Mouse (Mus musculus): ENCODE results near the gene Pip5k1b.

The Pip5k1b gene

DNA sequence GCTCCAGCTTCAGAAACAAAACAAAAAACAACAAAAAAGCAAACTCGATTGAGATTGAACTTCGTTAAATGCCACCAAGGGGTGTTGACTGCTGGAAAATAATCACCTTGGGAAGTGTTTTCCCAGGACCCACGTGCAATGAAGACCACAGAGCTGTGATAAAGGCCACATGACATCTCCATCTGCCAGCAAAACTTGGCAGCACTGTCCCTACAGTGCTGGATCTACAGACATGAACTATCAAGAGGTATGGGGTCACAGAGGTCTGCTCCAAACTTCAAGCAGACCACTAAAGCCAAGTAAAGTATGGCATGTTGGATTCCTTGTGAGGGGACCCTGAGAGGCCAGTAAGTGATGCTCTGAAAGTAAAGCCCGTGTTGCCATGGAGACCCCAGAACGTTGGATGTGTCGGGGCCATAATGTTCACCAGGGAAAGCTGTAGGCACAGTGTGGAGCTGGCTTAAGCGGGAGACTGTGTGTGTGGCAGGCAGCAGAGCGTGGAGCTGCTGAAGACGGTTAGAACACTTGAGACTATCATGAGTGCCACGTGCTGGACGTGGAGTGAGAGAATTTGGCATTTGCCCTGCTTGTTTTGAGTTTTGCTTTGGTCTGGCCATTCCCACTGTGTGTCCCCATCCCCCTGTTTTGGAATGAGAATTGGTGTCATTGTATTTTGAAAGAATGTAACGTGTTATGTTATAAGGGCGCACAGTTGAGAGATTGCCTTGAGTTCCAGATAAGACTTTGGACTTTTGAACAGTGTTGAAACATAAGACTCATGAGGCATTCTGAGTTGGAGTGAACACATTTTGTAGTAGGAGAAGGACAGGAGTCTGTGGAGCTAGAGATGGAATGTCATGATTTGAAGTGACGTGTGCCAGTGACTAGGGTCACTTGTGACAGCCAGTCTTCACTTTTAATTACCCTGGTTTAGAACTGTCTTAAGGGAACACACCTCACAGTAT, 12.0 kb downstream of the Pip5k1b start:
- DNase-seq (ENCODE audit: low read depth): no peak

- DNase-seq (ENCODE audit: low read depth): no peak
Observed at GRCm38 (mm10) chr19:24542293-24542675, 13.4 kb downstream of the Pip5k1b start.

DNA sequence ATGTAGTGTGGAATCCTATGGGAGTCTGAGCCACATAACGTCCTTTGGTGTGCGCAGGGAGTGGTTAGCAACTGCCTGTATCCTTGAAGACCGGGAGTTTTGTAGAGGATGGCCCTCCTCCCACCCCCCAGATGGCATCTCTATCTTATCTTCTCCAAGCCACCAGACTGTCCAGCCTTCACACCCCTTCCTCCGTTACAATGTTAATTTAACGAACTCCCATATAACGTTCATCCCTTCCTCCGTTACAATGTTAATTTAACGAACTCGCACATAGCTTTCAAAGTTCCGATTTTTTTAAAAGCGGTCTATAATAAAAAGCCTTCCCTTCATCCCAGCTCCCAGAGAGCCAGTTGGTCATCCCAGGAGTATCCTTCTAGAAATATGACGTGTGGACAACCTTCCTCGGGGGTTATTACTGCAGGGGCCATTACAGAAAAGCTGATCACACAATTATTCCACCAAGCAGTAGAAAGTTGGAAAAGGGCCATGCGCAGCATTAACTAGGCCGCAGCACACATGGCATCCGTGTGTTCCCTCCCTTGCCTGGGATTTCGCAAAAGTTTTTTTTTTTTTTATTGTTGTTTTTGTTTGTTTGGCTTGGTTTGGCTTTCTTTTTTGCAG, 13.9 kb downstream of the Pip5k1b start:
- DNase-seq (ENCODE audit: low read depth): no peak

DNA sequence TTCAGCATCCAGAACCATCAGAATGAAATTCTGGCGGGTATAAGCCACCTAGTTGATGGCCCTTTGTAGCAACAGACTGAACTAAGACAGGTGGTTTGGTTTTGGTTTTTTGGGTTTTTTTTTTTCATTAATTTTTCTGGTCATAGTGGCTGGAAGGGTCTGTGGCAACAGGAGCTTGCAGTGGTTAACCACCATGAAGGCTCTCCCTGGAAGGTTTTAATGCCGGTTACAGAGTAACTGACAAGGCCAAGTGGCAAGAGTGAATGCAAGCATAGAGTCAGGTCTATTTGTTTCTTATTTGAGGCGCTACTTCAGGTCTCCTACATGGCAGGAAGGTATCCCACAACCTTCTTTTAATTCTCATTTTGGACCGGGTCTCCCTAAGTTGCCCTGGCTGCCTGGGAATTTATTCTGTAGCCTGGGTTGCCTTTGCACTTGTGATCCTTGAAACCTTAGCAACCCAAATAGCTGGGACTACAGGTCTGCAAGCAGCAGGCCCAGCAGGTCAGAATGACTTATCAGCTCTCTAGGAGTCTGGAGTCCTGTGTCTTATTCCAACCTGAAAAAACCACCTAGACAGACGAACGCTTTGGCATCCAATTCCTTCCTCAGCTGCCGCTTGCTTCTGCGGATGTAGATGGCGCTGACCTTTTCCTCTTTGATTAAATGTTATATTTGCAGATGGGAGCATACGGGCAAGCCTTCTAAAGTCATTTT, 14.6 kb downstream of the Pip5k1b start:
- DNase-seq (ENCODE audit: low read depth): peak; percentile 85

DNA sequence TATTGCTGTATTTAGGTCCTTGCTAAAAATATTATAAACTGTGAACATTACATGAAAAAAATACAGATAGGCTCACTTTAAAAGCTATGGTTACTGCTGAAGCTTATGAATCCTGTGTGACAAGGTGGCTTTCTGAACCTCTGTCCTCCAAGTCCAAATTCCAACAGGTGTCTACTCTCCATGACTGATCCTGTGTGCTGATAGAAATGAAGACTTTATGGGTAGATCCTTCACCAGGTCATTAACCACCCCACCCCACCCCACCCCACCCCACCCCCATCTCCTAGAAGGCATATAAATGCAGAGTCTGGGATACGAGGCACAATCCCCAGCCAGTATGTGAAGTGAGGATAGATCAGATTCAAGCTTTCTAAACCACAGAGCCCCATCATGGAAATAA, 16.6 kb downstream of the Pip5k1b start:
- DNase-seq (ENCODE audit: low read depth): no peak

- no peak for DNase-seq (ENCODE audit: low read depth)
Observed at GRCm38 (mm10) chr19:24538181-24538580, 17.5 kb downstream of the Pip5k1b start.

DNA sequence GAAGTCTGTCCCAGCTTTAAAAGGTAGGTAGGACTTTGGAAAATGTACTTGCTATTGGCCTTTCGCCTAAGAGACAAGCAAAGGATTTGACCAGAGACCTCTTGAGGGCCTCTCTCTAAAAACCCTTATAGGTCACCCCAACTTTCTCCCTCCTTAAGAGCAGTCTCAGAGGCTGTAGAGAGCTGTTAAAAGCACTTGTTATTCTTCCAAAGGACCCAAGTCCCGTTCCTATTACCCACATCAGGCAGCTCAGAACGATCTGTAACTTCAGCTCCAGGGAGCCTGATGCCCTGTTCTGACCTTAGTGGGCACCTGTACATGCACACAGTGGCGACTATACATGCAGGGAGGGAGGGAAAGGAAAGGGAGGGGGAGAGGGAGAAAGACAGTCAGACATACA, 18.0 kb downstream of the Pip5k1b start:
- DNase-seq (ENCODE audit: low read depth): no peak

- DNase-seq (ENCODE audit: low read depth): peak; percentile 29
Observed at GRCm38 (mm10) chr19:24536920-24537319, 18.8 kb downstream of the Pip5k1b start.

GRCm38 (mm10) chr19:24536280-24536679, 19.4 kb downstream of the Pip5k1b start:
- no peak for DNase-seq (ENCODE audit: low read depth)

DNA sequence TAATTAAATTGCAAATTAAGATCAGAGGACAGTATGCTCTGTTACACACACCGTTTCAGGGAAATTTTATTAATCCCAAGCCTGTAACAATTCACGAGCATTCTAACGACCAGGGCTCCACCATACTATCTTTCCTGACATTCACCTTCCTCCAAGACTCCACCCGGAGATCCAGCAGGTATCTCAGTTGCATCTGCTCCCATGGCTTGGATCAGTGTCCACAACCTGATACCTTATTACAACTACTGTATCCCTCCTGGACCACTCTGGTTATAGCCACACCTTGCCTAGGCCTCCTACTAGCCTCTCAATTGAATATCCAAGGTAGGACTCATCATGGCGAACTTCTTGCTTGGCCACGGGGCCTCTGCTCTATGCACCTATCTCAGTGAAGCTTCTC, 20.5 kb downstream of the Pip5k1b start:
- DNase-seq (ENCODE audit: low read depth): no peak

DNA sequence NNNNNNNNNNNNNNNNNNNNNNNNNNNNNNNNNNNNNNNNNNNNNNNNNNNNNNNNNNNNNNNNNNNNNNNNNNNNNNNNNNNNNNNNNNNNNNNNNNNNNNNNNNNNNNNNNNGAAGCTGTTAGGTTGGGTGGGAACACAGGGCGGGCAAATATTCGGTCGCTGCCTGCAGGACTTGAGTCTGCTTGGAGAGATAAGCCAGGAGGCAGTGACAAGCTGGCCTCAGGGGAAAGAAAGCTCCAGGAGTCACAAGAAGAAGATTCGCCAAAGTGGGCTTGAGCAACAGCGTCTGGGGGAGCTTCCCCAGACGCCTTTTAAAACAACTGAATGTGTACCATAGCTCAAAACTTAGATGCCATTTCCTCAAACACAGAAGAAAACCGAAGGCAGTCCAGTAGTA, 20.9 kb downstream of the Pip5k1b start:
- DNase-seq (ENCODE audit: low read depth): no peak

DNA sequence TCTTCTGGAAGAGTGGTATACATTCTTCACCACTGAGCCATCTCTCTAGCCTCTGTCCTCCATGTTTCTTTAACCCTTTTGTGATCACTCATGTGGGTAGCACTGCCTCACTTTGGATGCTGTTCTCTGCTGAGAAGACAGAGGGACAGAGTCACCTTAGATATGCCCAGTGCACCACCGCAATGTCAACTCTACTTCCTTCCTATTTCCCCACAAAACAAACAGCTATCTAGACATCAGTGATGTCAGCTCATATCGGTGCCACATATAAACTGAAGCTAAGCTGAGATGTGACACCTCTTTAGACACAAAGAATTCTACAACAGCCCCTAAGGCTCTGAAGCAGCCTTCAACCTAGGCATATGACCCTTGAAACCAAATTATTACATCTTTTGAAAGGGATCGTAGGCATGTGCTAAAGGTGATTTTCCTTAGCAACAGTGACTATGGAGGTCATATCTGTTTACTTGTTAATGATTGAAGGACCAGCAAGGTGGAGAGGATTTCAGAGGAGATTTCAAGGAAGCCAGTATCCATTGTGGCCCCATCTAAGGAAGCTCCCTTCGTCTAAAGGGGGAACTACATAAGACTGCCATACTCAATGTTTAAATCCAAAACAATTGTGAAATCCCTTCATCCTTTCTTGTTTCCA, 26.6 kb downstream of the Pip5k1b start:
- peak; percentile 79 for DNase-seq (ENCODE audit: low read depth)

- peak; percentile 85 for DNase-seq (ENCODE audit: low read depth)
Observed at GRCm38 (mm10) chr19:24528129-24528730, 27.4 kb downstream of the Pip5k1b start.

DNA sequence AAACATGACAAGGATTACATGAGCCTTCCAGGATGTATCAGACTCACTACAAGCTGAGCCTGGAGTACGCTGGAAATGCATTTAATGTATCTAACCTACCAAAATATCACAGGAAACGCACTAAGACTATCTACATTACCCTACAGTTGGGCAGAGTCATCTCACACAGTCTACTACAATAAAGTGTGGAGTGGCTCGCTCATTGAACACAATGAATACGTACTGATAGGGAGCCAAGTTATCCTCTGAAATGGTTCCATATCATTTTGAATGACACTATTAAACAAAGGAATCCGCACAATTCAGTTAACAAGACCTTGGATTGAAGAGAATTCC, 28.1 kb downstream of the Pip5k1b start:
- no peak for DNase-seq (ENCODE audit: low read depth)

DNA sequence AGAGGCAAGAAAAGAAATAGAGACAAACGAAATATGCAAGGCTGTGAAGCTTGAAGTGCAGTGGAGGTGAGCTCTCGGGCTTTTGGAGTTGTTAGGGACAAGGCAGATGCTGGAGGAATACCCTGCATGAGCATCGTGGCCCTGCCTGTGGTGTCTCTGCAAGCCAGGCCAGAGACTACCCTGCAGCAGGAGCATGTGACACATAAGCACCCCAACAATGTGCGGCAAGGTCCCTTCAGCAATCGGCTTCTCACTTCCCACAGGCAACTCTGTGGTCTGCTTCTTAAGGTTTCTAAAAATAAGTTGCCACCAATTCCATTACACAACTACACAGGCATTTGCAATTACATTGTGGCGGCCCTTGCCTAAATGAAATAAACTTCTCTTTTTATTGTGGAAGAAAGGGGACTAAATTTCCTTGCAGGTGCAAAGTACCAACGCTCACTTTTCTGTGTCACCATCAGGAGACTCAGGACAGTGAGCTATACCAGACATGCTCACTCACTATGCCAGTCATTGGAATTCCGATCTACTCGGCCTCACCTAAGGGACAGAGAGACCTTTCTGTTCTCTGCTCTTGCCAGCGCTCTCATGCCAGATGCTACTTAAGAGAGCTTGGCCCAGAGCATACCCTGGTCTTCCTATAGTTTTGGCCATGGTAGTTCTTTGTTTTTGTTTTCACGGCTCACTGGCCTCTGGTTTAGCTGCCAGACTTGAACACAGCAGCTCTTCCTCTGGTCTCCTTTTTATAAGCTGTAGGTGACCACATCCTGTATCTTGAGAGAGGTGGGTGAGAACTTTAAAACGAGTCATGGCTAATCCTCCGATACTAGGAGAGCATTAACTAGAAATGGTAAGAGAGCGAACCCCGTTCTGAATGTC, 28.7 kb downstream of the Pip5k1b start:
- peak; percentile 89 for DNase-seq (ENCODE audit: low read depth)

DNA sequence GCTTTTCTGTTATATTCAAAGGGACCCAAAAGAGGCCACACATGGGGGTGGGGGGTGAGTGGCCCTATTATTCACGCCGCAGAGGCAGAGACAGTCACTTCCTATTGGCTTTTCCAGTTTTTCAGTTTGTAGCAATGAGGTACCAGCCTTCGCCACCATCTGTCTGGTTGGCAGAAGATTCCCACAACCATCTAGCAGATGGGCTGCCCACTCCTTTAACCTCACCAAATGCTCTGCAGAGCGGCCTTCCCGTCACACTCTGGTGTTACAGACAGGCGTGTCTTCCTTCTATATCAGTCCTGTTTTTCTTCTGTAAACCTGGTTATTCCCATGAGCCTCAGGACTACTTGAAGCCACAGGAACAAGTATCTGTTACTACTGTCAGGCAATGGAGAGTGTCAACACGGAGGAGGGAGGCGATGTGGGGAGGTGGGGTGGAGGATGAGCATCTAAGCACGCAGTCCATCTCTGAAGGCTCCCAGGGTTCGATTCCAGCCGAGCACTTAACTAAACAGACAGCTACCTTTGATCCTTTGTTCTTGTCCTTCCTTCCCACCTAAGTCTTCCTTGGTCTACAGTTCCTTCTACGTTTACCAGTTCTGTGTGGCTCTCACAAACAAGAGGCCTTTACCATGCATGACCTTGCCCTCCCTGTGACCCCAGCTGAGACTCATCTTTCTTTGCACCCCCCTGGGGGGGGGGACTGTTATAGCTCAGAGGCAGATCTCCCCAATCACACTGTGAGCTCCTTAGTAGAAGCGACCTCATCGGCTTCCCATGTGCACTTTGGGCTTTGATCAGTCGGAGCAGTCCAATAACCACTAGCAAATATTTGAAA, 32.0 kb downstream of the Pip5k1b start:
- DNase-seq (ENCODE audit: low read depth): no peak

DNA sequence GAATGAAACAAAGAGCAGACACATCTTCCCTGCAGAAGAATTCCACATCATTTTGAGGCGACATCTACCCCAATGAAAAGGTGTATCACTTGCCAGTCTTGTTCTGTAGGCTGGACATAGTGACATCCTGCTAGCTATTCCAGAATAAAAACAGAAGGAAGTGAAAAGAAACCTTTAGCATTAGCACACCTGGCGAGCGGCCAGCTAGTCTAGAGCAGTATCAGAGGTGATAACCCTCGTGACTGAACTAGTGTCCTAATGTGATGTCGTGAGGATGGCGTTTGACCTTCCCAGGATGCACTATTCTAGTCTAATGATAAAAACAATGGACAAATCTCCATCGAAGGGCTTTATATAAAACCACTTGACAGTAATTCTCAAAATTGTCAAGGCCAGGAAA, 33.7 kb downstream of the Pip5k1b start:
- no peak for DNase-seq (ENCODE audit: low read depth)

GRCm38 (mm10) chr19:24521146-24521545, 34.5 kb downstream of the Pip5k1b start:
- no peak for DNase-seq (ENCODE audit: low read depth)

DNA sequence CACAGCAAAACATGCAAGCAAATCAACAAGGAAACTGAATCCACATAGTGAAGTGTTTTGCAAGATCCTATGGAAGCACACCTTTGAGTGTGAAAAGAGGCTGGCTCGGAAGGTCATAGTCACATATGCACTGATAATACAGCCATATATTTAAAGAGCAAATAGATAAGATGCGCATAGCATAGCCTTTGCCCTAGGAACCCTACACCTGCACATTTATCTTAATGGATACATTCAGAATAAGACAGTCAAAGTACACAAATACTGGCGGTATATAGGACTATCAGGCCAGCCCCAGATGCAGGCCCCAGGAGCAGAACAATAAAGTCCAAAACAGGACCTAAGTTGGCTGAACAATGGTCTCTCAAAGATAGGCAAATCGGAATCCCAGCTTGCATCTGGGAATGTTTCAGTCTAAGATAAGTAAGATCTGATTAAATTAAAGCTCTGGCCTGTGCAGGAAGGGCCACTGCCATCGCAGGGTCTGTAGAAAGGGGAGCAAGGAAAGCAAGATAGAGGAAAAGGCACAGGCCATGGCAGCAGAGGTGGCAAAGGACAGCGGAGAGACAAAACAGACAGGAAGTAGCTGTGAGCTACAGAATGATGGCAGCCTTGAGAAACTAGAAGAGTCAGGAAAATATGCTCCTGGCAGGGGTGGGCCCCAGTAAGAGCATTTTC, 35.8 kb downstream of the Pip5k1b start:
- DNase-seq (ENCODE audit: low read depth): no peak

All from 416B (cell line).